Mouse (Mus musculus): Measurements from ENCODE around the gene Galnt14. TPM values are rescaled to one million over a fixed set of nuclear protein-coding genes. Genes with fewer than 3 reads are reported as not detected.

The Galnt14 gene
- total RNA-seq, 2 experiments from 2014 or later = not detected

- ATAC-seq (replicated peaks; ENCODE audit: low FRiP score, low TSS enrichment, poor library complexity, severe bottlenecking) = no peak
Observed at GRCm38 (mm10) chr17:73519350-73519749, 190.9 kb downstream of the Galnt14 start.

- ATAC-seq (replicated peaks; ENCODE audit: low FRiP score, low TSS enrichment, poor library complexity, severe bottlenecking) = no peak
Observed at GRCm38 (mm10) chr17:73518359-73518758, 191.9 kb downstream of the Galnt14 start.

- ATAC-seq (replicated peaks; ENCODE audit: low FRiP score, low TSS enrichment, poor library complexity, severe bottlenecking) = no peak
Observed at GRCm38 (mm10) chr17:73515506-73515905, 194.7 kb downstream of the Galnt14 start.

- no peak for ATAC-seq (replicated peaks; ENCODE audit: low FRiP score, low TSS enrichment, poor library complexity, severe bottlenecking)
Observed at GRCm38 (mm10) chr17:73514862-73515261, 195.4 kb downstream of the Galnt14 start.

GRCm38 (mm10) chr17:73514258-73514657, 196.0 kb downstream of the Galnt14 start:
- no peak for ATAC-seq (replicated peaks; ENCODE audit: low FRiP score, low TSS enrichment, poor library complexity, severe bottlenecking)

- no peak for ATAC-seq (replicated peaks; ENCODE audit: low FRiP score, low TSS enrichment, poor library complexity, severe bottlenecking)
Observed at GRCm38 (mm10) chr17:73512844-73513243, 197.4 kb downstream of the Galnt14 start.

GRCm38 (mm10) chr17:73507804-73508535, 202.3 kb downstream of the Galnt14 start:
- ATAC-seq (replicated peaks; ENCODE audit: low FRiP score, low TSS enrichment, poor library complexity, severe bottlenecking) = no peak

GRCm38 (mm10) chr17:73504111-73504510, 206.1 kb downstream of the Galnt14 start:
- no peak for ATAC-seq (replicated peaks; ENCODE audit: low FRiP score, low TSS enrichment, poor library complexity, severe bottlenecking)

- no peak for ATAC-seq (replicated peaks; ENCODE audit: low FRiP score, low TSS enrichment, poor library complexity, severe bottlenecking)
Observed at GRCm38 (mm10) chr17:73502613-73503012, 207.6 kb downstream of the Galnt14 start.

- ATAC-seq (replicated peaks; ENCODE audit: low FRiP score, low TSS enrichment, poor library complexity, severe bottlenecking) = no peak
Observed at GRCm38 (mm10) chr17:73489519-73489918, 220.7 kb downstream of the Galnt14 start.

GRCm38 (mm10) chr17:73487792-73488191, 222.5 kb downstream of the Galnt14 start:
- no peak for ATAC-seq (replicated peaks; ENCODE audit: low FRiP score, low TSS enrichment, poor library complexity, severe bottlenecking)

- ATAC-seq (replicated peaks; ENCODE audit: low FRiP score, low TSS enrichment, poor library complexity, severe bottlenecking) = no peak
Observed at GRCm38 (mm10) chr17:73487380-73487779, 222.9 kb downstream of the Galnt14 start.

- no peak for ATAC-seq (replicated peaks; ENCODE audit: low FRiP score, low TSS enrichment, poor library complexity, severe bottlenecking)
Observed at GRCm38 (mm10) chr17:73477096-73478076, 232.9 kb downstream of the Galnt14 start.

GRCm38 (mm10) chr17:73474371-73474770, 235.9 kb downstream of the Galnt14 start:
- no peak for ATAC-seq (replicated peaks; ENCODE audit: low FRiP score, low TSS enrichment, poor library complexity, severe bottlenecking)

- ATAC-seq (replicated peaks; ENCODE audit: low FRiP score, low TSS enrichment, poor library complexity, severe bottlenecking) = no peak
Observed at GRCm38 (mm10) chr17:73473012-73473411, 237.2 kb downstream of the Galnt14 start.

- ATAC-seq (replicated peaks; ENCODE audit: low FRiP score, low TSS enrichment, poor library complexity, severe bottlenecking) = no peak
Observed at GRCm38 (mm10) chr17:73460874-73461273, 249.4 kb downstream of the Galnt14 start.

- ATAC-seq (replicated peaks; ENCODE audit: low FRiP score, low TSS enrichment, poor library complexity, severe bottlenecking) = no peak
Observed at GRCm38 (mm10) chr17:73458741-73459140, 251.5 kb downstream of the Galnt14 start.

GRCm38 (mm10) chr17:73456551-73456950, 253.7 kb downstream of the Galnt14 start:
- ATAC-seq (replicated peaks; ENCODE audit: low FRiP score, low TSS enrichment, poor library complexity, severe bottlenecking) = no peak

- ATAC-seq (replicated peaks; ENCODE audit: low FRiP score, low TSS enrichment, poor library complexity, severe bottlenecking) = no peak
Observed at GRCm38 (mm10) chr17:73453646-73454045, 256.6 kb downstream of the Galnt14 start.

GRCm38 (mm10) chr17:73452151-73452760, 258.0 kb downstream of the Galnt14 start:
- ATAC-seq (replicated peaks; ENCODE audit: low FRiP score, low TSS enrichment, poor library complexity, severe bottlenecking) = no peak
